8 mouse cellular contexts compared by ENCODE assay signal in genomic region chr4:41502171-41502940, GRCm38 (mm10). TPM values are rescaled to one million over a fixed set of nuclear protein-coding genes. Genes with fewer than 3 reads are reported as not detected.
A peak's percentile ranks its signal among the peaks of the same experiment; 100 is the strongest.
DNase-seq lines count a peak whose midpoint lies in the region; ATAC-seq and TF ChIP-seq lines count a peak whose summit lies in the region.

No protein-coding gene starts in this region.

- peaks cover 50% of the 10 kb centered on the region for H3K27me3 ChIP-seq in heart, embryonic 11.5 days (ENCODE audit: control insufficient read depth, insufficient read depth, low read length)
- peaks cover 54% of the 10 kb centered on the region for H3K27me3 ChIP-seq in heart, embryonic 15.5 days

- peak overlapping the region; percentile 40 for H3K4me3 ChIP-seq in heart, embryonic 11.5 days (ENCODE audit: low read depth, low read length)
- peak overlapping the region; percentile 53 for H3K4me3 ChIP-seq in heart, embryonic 15.5 days

- peaks cover 23% of the 10 kb centered on the region for H3K4me1 ChIP-seq in heart, embryonic 11.5 days (ENCODE audit: control insufficient read depth, insufficient read depth, low read length)
- peaks cover 47% of the 10 kb centered on the region for H3K4me1 ChIP-seq in heart, embryonic 15.5 days (replicated peaks)

- peak overlapping the region; percentile 75 for H3K4me2 ChIP-seq in heart, embryonic 11.5 days
- peak overlapping the region; percentile 86 for H3K4me2 ChIP-seq in heart, embryonic 15.5 days

- no peaks in the 10 kb centered on the region for H3K9me3 ChIP-seq in heart, embryonic 11.5 days (replicated peaks; ENCODE audit: control insufficient read depth, low read length)
- H3K9me3 ChIP-seq in heart, embryonic 15.5 days (replicated peaks): no peaks in the 10 kb centered on the region

- H3K36me3 ChIP-seq in heart, embryonic 11.5 days (ENCODE audit: control insufficient read depth, insufficient read depth, low read length): no peaks in the 10 kb centered on the region
- no peaks in the 10 kb centered on the region for H3K36me3 ChIP-seq in heart, embryonic 15.5 days

- peak; percentile 27 for ATAC-seq in heart, embryonic 11.5 days (replicated peaks; ENCODE audit: insufficient number of reproducible peaks, low FRiP score, low TSS enrichment)
- peak; percentile 16 for ATAC-seq in heart, embryonic 15.5 days (replicated peaks; ENCODE audit: insufficient number of reproducible peaks, insufficient read depth, low FRiP score, low read depth)

- H3K27ac ChIP-seq in heart, embryonic 11.5 days (ENCODE audit: low read depth, low read length): no peak overlapping the region
- peak overlapping the region; percentile 53; the same call in 1 of the 2 replicates for H3K27ac ChIP-seq in heart, embryonic 15.5 days

- WGBS in heart, embryonic 11.5 days (ENCODE audit: insufficient replicate concordance): 14% methylated on average over 20 of the region's 20 CpGs
- 16% methylated on average over 20 of the region's 20 CpGs for WGBS in heart, embryonic 15.5 days

- intact Hi-C loops in heart, postnatal 14 days (cut with DNase I): no loop called here

- no peak for TF ChIP-seq CTCF in brain, embryonic 14.5 days (IDR thresholded peaks at IDR 0.05; ENCODE audit: borderline replicate concordance, extremely low read depth, insufficient read depth, insufficient read length)

- peak overlapping the region; percentile 39; the same call in 1 of the 2 replicates for H3K9ac ChIP-seq in heart, embryonic 11.5 days (ENCODE audit: low read depth, low read length)
- peak overlapping the region; percentile 63 for H3K9ac ChIP-seq in heart, embryonic 15.5 days

- DNase-seq in heart, postnatal 14 days: no peak
- DNase-seq in brain, embryonic 14.5 days (ENCODE audit: low read depth): peak; percentile 82
- DNase-seq in lung, adult 18-20 months: peak; percentile 80 to 85
- DNase-seq in retina, postnatal 1 day: peak; percentile 58
- no peak for DNase-seq in cerebellum, adult 9-11 months
- no peak for DNase-seq in ovary, postnatal 14 days (ENCODE audit: low spot score)

- no peak for TF ChIP-seq POLR2A in brain, embryonic 14.5 days (IDR thresholded peaks at IDR 0.05; ENCODE audit: borderline replicate concordance, extremely low read depth, insufficient read depth, insufficient read length, poor library complexity, severe bottlenecking)

RNA-seq across cellular contexts. Expression of gene AI464131, which starts 0.5 kb away (rescaled TPM):
- polyA plus RNA-seq in heart, embryonic 11.5 days (2014; fragmentation: Nextera tagmentation; extraction: Ambion mirVana): 2.9 and 3.2 TPM in 2 replicates
- total RNA-seq in heart, postnatal 14 days (2021): 10 to 100 TPM; 10.2 to 10.3 TPM
- 4.0 and 8.3 TPM in 2 replicates for polyA plus RNA-seq in brain, embryonic 14.5 days (2012; rRNA removed)
- 2.7 and 4.0 TPM in 2 replicates for polyA plus RNA-seq in heart, embryonic 15.5 days (2015; fragmentation: Nextera tagmentation; extraction: Ambion mirVana)

RNA-seq across cellular contexts. Expression of gene 1110017D15Rik, which starts 14.8 kb away (rescaled TPM):
- polyA plus RNA-seq in heart, embryonic 11.5 days (2014; fragmentation: Nextera tagmentation; extraction: Ambion mirVana): not detected in 2 replicates
- under 1 TPM in 1 of 2 experiments, not detected in 1; 0.69 TPM for total RNA-seq in heart, postnatal 14 days (2021)
- polyA plus RNA-seq in brain, embryonic 14.5 days (2012; rRNA removed): 8.3 and 10.3 TPM in 2 replicates
- polyA plus RNA-seq in heart, embryonic 15.5 days (2015; fragmentation: Nextera tagmentation; extraction: Ambion mirVana): 0.77 and 0.95 TPM in 2 replicates

RNA-seq across cellular contexts. Expression of gene Nudt2, which starts 37.4 kb away (rescaled TPM):
- polyA plus RNA-seq in heart, embryonic 11.5 days (2014; fragmentation: Nextera tagmentation; extraction: Ambion mirVana): 45.0 and 46.4 TPM in 2 replicates
- 10 to 100 TPM; 24.6 to 25.8 TPM for total RNA-seq in heart, postnatal 14 days (2021)
- 37.8 and 41.5 TPM in 2 replicates for polyA plus RNA-seq in brain, embryonic 14.5 days (2012; rRNA removed)
- polyA plus RNA-seq in heart, embryonic 15.5 days (2015; fragmentation: Nextera tagmentation; extraction: Ambion mirVana): 37.1 and 38.5 TPM in 2 replicates

RNA-seq across cellular contexts. Expression of gene Kif24, which starts 37.7 kb away (rescaled TPM):
- polyA plus RNA-seq in heart, embryonic 11.5 days (2014; fragmentation: Nextera tagmentation; extraction: Ambion mirVana): 3.7 and 6.6 TPM in 2 replicates
- 1 to 10 TPM; 1.2 to 1.4 TPM for total RNA-seq in heart, postnatal 14 days (2021)
- polyA plus RNA-seq in brain, embryonic 14.5 days (2012; rRNA removed): 4.2 TPM in 2 replicates
- 3.0 and 4.4 TPM in 2 replicates for polyA plus RNA-seq in heart, embryonic 15.5 days (2015; fragmentation: Nextera tagmentation; extraction: Ambion mirVana)

Comparison
In these comparisons a context has a peak if more than half of its experiments do, and no peak if none do; other contexts are left out.
1. DNase-seq: peak in brain, embryonic 14.5 days (single experiment), lung, adult 18-20 months (2 of 2) and retina, postnatal 1 day (single experiment); none in heart, postnatal 14 days (0 of 2), cerebellum, adult 9-11 months (single experiment) and ovary, postnatal 14 days (single experiment).